Mouse (Mus musculus) hindbrain, embryonic 12.5 days (tissue): ENCODE measurements around the gene Ocln. TPM values are rescaled to one million over a fixed set of nuclear protein-coding genes. Genes with fewer than 3 reads are reported as not detected.

Experiments
- ATAC-seq: fragments of 200-750 bp; cut with Nextera tagmentation; 2 replicates; pipeline ENCODE4 v1.8.0; 2017; ENCODE audit warnings: moderate TSS enrichment; ENCODE audit not compliant: low FRiP score
- H3K27ac ChIP-seq: fragments of 300-500 bp; sonication (generic); 2 replicates; pipeline ENCODE4 v1.5.1; 2016; ENCODE audit warnings: mild to moderate bottlenecking
- H3K27me3 ChIP-seq: fragments of 300-500 bp; sonication (generic); 2 replicates; pipeline ENCODE4 v1.6.1; 2016; ENCODE audit warnings: mild to moderate bottlenecking
- H3K36me3 ChIP-seq: fragments of 300-500 bp; sonication (generic); 2 replicates; pipeline ENCODE4 v1.6.1; 2016; ENCODE audit warnings: mild to moderate bottlenecking
- H3K4me1 ChIP-seq: fragments of 300-500 bp; sonication (generic); 2 replicates; pipeline ENCODE4 v1.6.1; 2016
- H3K4me2 ChIP-seq: fragments of 300-500 bp; sonication (generic); replicated peaks from 2 replicates; pipeline ENCODE4 v1.6.1; 2016; ENCODE audit warnings: mild to moderate bottlenecking
- H3K4me3 ChIP-seq: fragments of 300-500 bp; sonication (generic); 2 replicates; pipeline ENCODE4 v1.5.1; 2016; ENCODE audit warnings: mild to moderate bottlenecking
- H3K9ac ChIP-seq: fragments of 300-500 bp; sonication (generic); 2 replicates; pipeline ENCODE4 v1.6.1; 2016; ENCODE audit warnings: mild to moderate bottlenecking, moderate library complexity
- H3K9me3 ChIP-seq: fragments of 300-500 bp; sonication (generic); replicated peaks from 2 replicates; pipeline ENCODE4 v1.6.1; 2016; ENCODE audit warnings: mild to moderate bottlenecking
- WGBS: fragments of 180-500 bp; shearing (Covaris S2); methylation state at CpG from one replicate; pipeline ENCODE4 v1.1.7; 2016; 5-methylcytosine and 5-hydroxymethylcytosine counted together
- polyA plus RNA-seq: library from polyadenylated mRNA; unstranded; fragments of >200 nt; fragmentation: Nextera tagmentation; extraction: Ambion mirVana; gene quantifications from 2 replicates; pipeline ENCODE4 v1.2.1, GENCODE M21; 2016

Gene Ocln
- polyA plus RNA-seq, result 6.4 and 8.1 TPM in 2 replicates

- Histone ChIP-seq H3K4me1 (peaks cover 18% of the 10 kb centered on the region), H3K9me3 (no peaks in the 10 kb centered on the region), H3K27me3 (peaks cover 66% of the 10 kb centered on the region), H3K9ac (peak within 1 kb of the TSS; percentile 55), H3K27ac (no peak within 1 kb of the TSS), H3K4me2 (peak within 1 kb of the TSS; percentile 97), H3K4me3 (peak within 1 kb of the TSS; percentile 50), H3K36me3 (no peaks in the 10 kb centered on the region)
- WGBS, result under 1% methylated on average over 45 of the region's 45 CpGs
- peak; percentile 76 for ATAC-seq
Measured at GRCm38 (mm10) chr13:100552369-100553041, at the start of gene Ocln. Gene Ocln, minus strand, starts transcription at chr13:100552718.

GRCm38 (mm10) chr13:100601034-100601433 lies 48.5 kb upstream of the Ocln start:
- H3K36me3 ChIP-seq, result no peaks in the 10 kb centered on the region
- no peak for ATAC-seq
- H3K27me3 ChIP-seq, result no peaks in the 10 kb centered on the region
- H3K4me2 ChIP-seq, result no peak overlapping the region
- no peaks in the 10 kb centered on the region for H3K9me3 ChIP-seq
- H3K4me1 ChIP-seq, result no peaks in the 10 kb centered on the region
- 71% methylated on average over 8 of the region's 8 CpGs for WGBS
- no peak overlapping the region for H3K27ac ChIP-seq
- no peak overlapping the region for H3K9ac ChIP-seq
- no peak overlapping the region for H3K4me3 ChIP-seq

- no peaks in the 10 kb centered on the region for H3K27me3 ChIP-seq
- no peak overlapping the region for H3K27ac ChIP-seq
- no peaks in the 10 kb centered on the region for H3K9me3 ChIP-seq
- no peak overlapping the region for H3K9ac ChIP-seq
- no peaks in the 10 kb centered on the region for H3K4me1 ChIP-seq
- ATAC-seq, result no peak
- no peaks in the 10 kb centered on the region for H3K36me3 ChIP-seq
- no peak overlapping the region for H3K4me3 ChIP-seq
- WGBS, result 81% methylated on average over 12 of the region's 12 CpGs
- no peak overlapping the region for H3K4me2 ChIP-seq
Measured at GRCm38 (mm10) chr13:100600317-100600716, 47.8 kb upstream of the Ocln start.

GRCm38 (mm10) chr13:100597284-100597683 lies 44.8 kb upstream of the Ocln start:
- Histone ChIP-seq H3K27ac (no peak overlapping the region), H3K4me2 (no peak overlapping the region), H3K36me3 (no peaks in the 10 kb centered on the region), H3K9me3 (no peaks in the 10 kb centered on the region), H3K9ac (no peak overlapping the region), H3K27me3 (no peaks in the 10 kb centered on the region), H3K4me1 (no peaks in the 10 kb centered on the region), H3K4me3 (no peak overlapping the region)
- ATAC-seq, result no peak
- 73% methylated on average over 9 of the region's 9 CpGs for WGBS

- H3K27ac ChIP-seq, result no peak overlapping the region
- no peak overlapping the region for H3K4me2 ChIP-seq
- no peaks in the 10 kb centered on the region for H3K36me3 ChIP-seq
- no peaks in the 10 kb centered on the region for H3K4me1 ChIP-seq
- ATAC-seq, result no peak
- H3K9ac ChIP-seq, result no peak overlapping the region
- no peaks in the 10 kb centered on the region for H3K9me3 ChIP-seq
- H3K27me3 ChIP-seq, result no peaks in the 10 kb centered on the region
- H3K4me3 ChIP-seq, result no peak overlapping the region
- WGBS, result 88% methylated on average over 3 of the region's 3 CpGs
Measured at GRCm38 (mm10) chr13:100595552-100595885, 43.0 kb upstream of the Ocln start.

GRCm38 (mm10) chr13:100594838-100595551 lies 42.5 kb upstream of the Ocln start:
- no peaks in the 10 kb centered on the region for H3K9me3 ChIP-seq
- no peak overlapping the region for H3K4me3 ChIP-seq
- H3K27me3 ChIP-seq, result no peaks in the 10 kb centered on the region
- no peak overlapping the region for H3K27ac ChIP-seq
- WGBS, result 79% methylated on average over 5 of the region's 5 CpGs
- no peaks in the 10 kb centered on the region for H3K36me3 ChIP-seq
- no peaks in the 10 kb centered on the region for H3K4me1 ChIP-seq
- no peak overlapping the region for H3K9ac ChIP-seq
- ATAC-seq, result no peak
- H3K4me2 ChIP-seq, result no peak overlapping the region

- ATAC-seq, result peak; percentile 82
- 64% methylated on average over 11 of the region's 17 CpGs for WGBS
- Histone ChIP-seq H3K9ac (no peak overlapping the region), H3K9me3 (no peaks in the 10 kb centered on the region), H3K36me3 (no peaks in the 10 kb centered on the region), H3K4me3 (no peak overlapping the region), H3K4me2 (peak overlapping the region; percentile 30), H3K4me1 (no peaks in the 10 kb centered on the region), H3K27me3 (no peaks in the 10 kb centered on the region), H3K27ac (0 out of 2 replicates have a peak overlapping the region, but pooled peaks have one; percentile 35)
Measured at GRCm38 (mm10) chr13:100594041-100594792, 41.7 kb upstream of the Ocln start.

GRCm38 (mm10) chr13:100588646-100589045 lies 36.1 kb upstream of the Ocln start:
- Histone ChIP-seq H3K4me2 (no peak overlapping the region; the same call in 1 of the 2 replicates), H3K4me1 (no peaks in the 10 kb centered on the region), H3K9me3 (no peaks in the 10 kb centered on the region), H3K9ac (no peak overlapping the region), H3K36me3 (no peaks in the 10 kb centered on the region), H3K4me3 (no peak overlapping the region), H3K27ac (no peak overlapping the region), H3K27me3 (no peaks in the 10 kb centered on the region)
- ATAC-seq, result no peak
- 84% methylated on average over 12 of the region's 12 CpGs for WGBS

GRCm38 (mm10) chr13:100582144-100582543 lies 29.6 kb upstream of the Ocln start:
- Histone ChIP-seq H3K9ac (no peak overlapping the region), H3K27ac (no peak overlapping the region), H3K36me3 (no peaks in the 10 kb centered on the region), H3K9me3 (no peaks in the 10 kb centered on the region), H3K4me2 (no peak overlapping the region), H3K4me1 (peaks cover 4% of the 10 kb centered on the region; the same call in 1 of the 2 replicates), H3K4me3 (no peak overlapping the region), H3K27me3 (no peaks in the 10 kb centered on the region)
- no peak for ATAC-seq
- 54% methylated on average over 6 of the region's 6 CpGs for WGBS

GRCm38 (mm10) chr13:100581701-100582100 lies 29.2 kb upstream of the Ocln start:
- 33% methylated on average over 3 of the region's 3 CpGs for WGBS
- H3K4me3 ChIP-seq, result no peak overlapping the region
- H3K4me1 ChIP-seq, result peaks cover 4% of the 10 kb centered on the region; the same call in 1 of the 2 replicates
- H3K36me3 ChIP-seq, result no peaks in the 10 kb centered on the region
- H3K9me3 ChIP-seq, result no peaks in the 10 kb centered on the region
- no peak overlapping the region for H3K27ac ChIP-seq
- ATAC-seq, result no peak
- H3K9ac ChIP-seq, result no peak overlapping the region
- H3K4me2 ChIP-seq, result no peak overlapping the region
- H3K27me3 ChIP-seq, result no peaks in the 10 kb centered on the region

GRCm38 (mm10) chr13:100579951-100580350 lies 27.4 kb upstream of the Ocln start:
- peaks cover 4% of the 10 kb centered on the region; the same call in 1 of the 2 replicates for H3K4me1 ChIP-seq
- H3K27ac ChIP-seq, result no peak overlapping the region
- H3K4me3 ChIP-seq, result no peak overlapping the region
- ATAC-seq, result no peak
- H3K9ac ChIP-seq, result no peak overlapping the region
- H3K4me2 ChIP-seq, result no peak overlapping the region
- no peaks in the 10 kb centered on the region for H3K9me3 ChIP-seq
- no peaks in the 10 kb centered on the region for H3K36me3 ChIP-seq
- H3K27me3 ChIP-seq, result no peaks in the 10 kb centered on the region

GRCm38 (mm10) chr13:100579220-100579619 lies 26.7 kb upstream of the Ocln start:
- Histone ChIP-seq H3K27ac (no peak overlapping the region), H3K4me3 (no peak overlapping the region), H3K36me3 (no peaks in the 10 kb centered on the region), H3K9me3 (no peaks in the 10 kb centered on the region), H3K27me3 (no peaks in the 10 kb centered on the region), H3K4me1 (peaks cover 4% of the 10 kb centered on the region; the same call in 1 of the 2 replicates), H3K9ac (no peak overlapping the region), H3K4me2 (no peak overlapping the region)
- 55% methylated on average over 3 of the region's 3 CpGs for WGBS
- no peak for ATAC-seq
